Mouse (Mus musculus) cerebellum, postnatal 4 days (tissue): ENCODE measurements around the gene Srrd.

Experiments
- DNase-seq, 2 experiments: peaks; one replicate each; pipeline ENCODE4 v3.0.0; 2022; ENCODE audit warnings: low spot score in 2 of 2, mixed read lengths in 1 of 2

The Srrd gene

GRCm38 (mm10) chr5:112359520-112359919 is 16.7 kb upstream of the Srrd start:
- DNase-seq = no peak

GRCm38 (mm10) chr5:112356322-112356721 is 13.5 kb upstream of the Srrd start:
- no peak for DNase-seq

GRCm38 (mm10) chr5:112355910-112356309 is 13.1 kb upstream of the Srrd start, which contains the start of gene Gm6583:
TSS of gene Gm6583 (minus strand) at chr5:112356033.
- DNase-seq = no peak

GRCm38 (mm10) chr5:112355493-112355892 is 12.7 kb upstream of the Srrd start:
- no peak for DNase-seq

- DNase-seq = no peak
These were observed 6.3 kb upstream of the Srrd start for GRCm38 (mm10) chr5:112349169-112349568.

GRCm38 (mm10) chr5:112346211-112346965 is 3.5 kb upstream of the Srrd start:
- DNase-seq = no peak

GRCm38 (mm10) chr5:112344092-112344960 is 1.5 kb upstream of the Srrd start:
- DNase-seq = no peak

GRCm38 (mm10) chr5:112343205-112343595 is 360 bp upstream of the Srrd start:
- no peak for DNase-seq

- DNase-seq = no peak
These were observed 3.6 kb downstream of the Srrd start for GRCm38 (mm10) chr5:112339215-112339614.

GRCm38 (mm10) chr5:112337004-112337403 is 5.8 kb downstream of the Srrd start:
- DNase-seq = no peak

- DNase-seq = peak in 1 of 2 experiments; percentile 59
These were observed 7.4 kb downstream of the Srrd start for GRCm38 (mm10) chr5:112335473-112335872.

- DNase-seq = no peak
These were observed 12.9 kb downstream of the Srrd start for GRCm38 (mm10) chr5:112329805-112330564.

- DNase-seq = no peak
These were observed 15.0 kb downstream of the Srrd start for GRCm38 (mm10) chr5:112327854-112328253.

- no peak for DNase-seq
These were observed 16.3 kb downstream of the Srrd start for GRCm38 (mm10) chr5:112326446-112327009.

- DNase-seq = peak; percentile 97
These were observed 17.0 kb downstream of the Srrd start, which contains the start of gene Tfip11 for GRCm38 (mm10) chr5:112325546-112326445. TSS of gene Tfip11 (plus strand) at chr5:112326358.

GRCm38 (mm10) chr5:112324637-112325545 is 17.9 kb downstream of the Srrd start:
- no peak for DNase-seq

GRCm38 (mm10) chr5:112323246-112323645 is 19.6 kb downstream of the Srrd start:
- DNase-seq = no peak

- DNase-seq = no peak
These were observed 21.5 kb downstream of the Srrd start for GRCm38 (mm10) chr5:112321376-112321775.

GRCm38 (mm10) chr5:112320936-112321335 is 21.9 kb downstream of the Srrd start:
- DNase-seq = no peak
